ENCODE assay signal across 8 mouse cellular contexts in genomic region chr5:53355069-53355468, GRCm38 (mm10).
A peak's percentile ranks its signal among the peaks of the same experiment; 100 is the strongest.
DNase-seq lines count a peak whose midpoint lies in the region; ATAC-seq lines count a peak whose summit lies in the region.

No protein-coding gene starts in this region.

- H3K27ac ChIP-seq in embryonic facial prominence, embryonic 11.5 days (replicated peaks; ENCODE audit: low read depth, low read length), result no peak overlapping the region
- no peak overlapping the region for H3K27ac ChIP-seq in limb, embryonic 13.5 days
- no peak overlapping the region for H3K27ac ChIP-seq in midbrain, embryonic 15.5 days

- ATAC-seq in embryonic facial prominence, embryonic 11.5 days (replicated peaks; ENCODE audit: insufficient number of reproducible peaks, low FRiP score, low TSS enrichment, low read depth), result peak; percentile 73
- ATAC-seq in limb, embryonic 13.5 days (ENCODE audit: low FRiP score, low read depth), result peak; percentile 87
- ATAC-seq in midbrain, embryonic 15.5 days (replicated peaks), result peak; percentile 90

- 1% methylated on average over 6 of the region's 6 CpGs for WGBS in embryonic facial prominence, embryonic 11.5 days
- under 1% methylated on average over 6 of the region's 6 CpGs for WGBS in limb, embryonic 13.5 days
- WGBS in midbrain, embryonic 15.5 days, result under 1% methylated on average over 6 of the region's 6 CpGs

- H3K4me1 ChIP-seq in embryonic facial prominence, embryonic 11.5 days (ENCODE audit: control insufficient read depth, insufficient read depth, low read length), result no peaks in the 10 kb centered on the region
- 0 out of 2 replicates have a peak, but pooled peaks cover 3% of the 10 kb centered on the region for H3K4me1 ChIP-seq in limb, embryonic 13.5 days
- no peaks in the 10 kb centered on the region for H3K4me1 ChIP-seq in midbrain, embryonic 15.5 days

- H3K4me2 ChIP-seq in embryonic facial prominence, embryonic 11.5 days (ENCODE audit: low read depth, low read length), result no peak overlapping the region
- no peak overlapping the region for H3K4me2 ChIP-seq in limb, embryonic 13.5 days (replicated peaks)
- H3K4me2 ChIP-seq in midbrain, embryonic 15.5 days, result peak overlapping the region; percentile 37

- no peak overlapping the region for H3K9ac ChIP-seq in embryonic facial prominence, embryonic 11.5 days (replicated peaks; ENCODE audit: low read length)
- H3K9ac ChIP-seq in limb, embryonic 13.5 days, result no peak overlapping the region
- no peak overlapping the region for H3K9ac ChIP-seq in midbrain, embryonic 15.5 days

- H3K27me3 ChIP-seq in embryonic facial prominence, embryonic 11.5 days (ENCODE audit: control insufficient read depth, insufficient read depth, low read length), result no peaks in the 10 kb centered on the region
- peaks cover 8% of the 10 kb centered on the region; the same call in 1 of the 2 replicates for H3K27me3 ChIP-seq in limb, embryonic 13.5 days
- no peaks in the 10 kb centered on the region for H3K27me3 ChIP-seq in midbrain, embryonic 15.5 days (replicated peaks)

- DNase-seq in 3134 (ENCODE audit: extremely low read depth, insufficient read length, low spot score), result peak; percentile 61
- DNase-seq in adrenal gland, postnatal 14 days, result peak; percentile 86
- peak; percentile 85 for DNase-seq in embryonic facial prominence, embryonic 11.5 days (ENCODE audit: low spot score)
- peak; percentile 78 for DNase-seq in heart, adult 8-10 months (ENCODE audit: low spot score)
- peak; percentile 77 for DNase-seq in kidney, adult 9 months
- DNase-seq in spleen, adult 18-20 months, result peak; percentile 40 to 66

- no peaks in the 10 kb centered on the region for H3K36me3 ChIP-seq in embryonic facial prominence, embryonic 11.5 days (replicated peaks; ENCODE audit: control insufficient read depth, insufficient read depth, low read depth, low read length)
- H3K36me3 ChIP-seq in limb, embryonic 13.5 days, result no peaks in the 10 kb centered on the region
- H3K36me3 ChIP-seq in midbrain, embryonic 15.5 days (replicated peaks), result no peaks in the 10 kb centered on the region

- H3K4me3 ChIP-seq in embryonic facial prominence, embryonic 11.5 days (ENCODE audit: low read depth, low read length), result no peak overlapping the region
- no peak overlapping the region for H3K4me3 ChIP-seq in limb, embryonic 13.5 days
- H3K4me3 ChIP-seq in midbrain, embryonic 15.5 days, result no peak overlapping the region

- no peaks in the 10 kb centered on the region for H3K9me3 ChIP-seq in embryonic facial prominence, embryonic 11.5 days (replicated peaks; ENCODE audit: control insufficient read depth, low read length)
- no peaks in the 10 kb centered on the region for H3K9me3 ChIP-seq in limb, embryonic 13.5 days
- H3K9me3 ChIP-seq in midbrain, embryonic 15.5 days, result no peaks in the 10 kb centered on the region
